Mouse (Mus musculus) hindlimb bud, embryonic 11.5 days (tissue): ENCODE data around the gene Vwa2.

Source experiments
- DNase-seq: peaks from one replicate; pipeline ENCODE4 v3.0.0-alpha.2; 2012; ENCODE audit warnings: low read depth, low spot score; ENCODE audit errors: extremely low spot score

Gene Vwa2

DNA sequence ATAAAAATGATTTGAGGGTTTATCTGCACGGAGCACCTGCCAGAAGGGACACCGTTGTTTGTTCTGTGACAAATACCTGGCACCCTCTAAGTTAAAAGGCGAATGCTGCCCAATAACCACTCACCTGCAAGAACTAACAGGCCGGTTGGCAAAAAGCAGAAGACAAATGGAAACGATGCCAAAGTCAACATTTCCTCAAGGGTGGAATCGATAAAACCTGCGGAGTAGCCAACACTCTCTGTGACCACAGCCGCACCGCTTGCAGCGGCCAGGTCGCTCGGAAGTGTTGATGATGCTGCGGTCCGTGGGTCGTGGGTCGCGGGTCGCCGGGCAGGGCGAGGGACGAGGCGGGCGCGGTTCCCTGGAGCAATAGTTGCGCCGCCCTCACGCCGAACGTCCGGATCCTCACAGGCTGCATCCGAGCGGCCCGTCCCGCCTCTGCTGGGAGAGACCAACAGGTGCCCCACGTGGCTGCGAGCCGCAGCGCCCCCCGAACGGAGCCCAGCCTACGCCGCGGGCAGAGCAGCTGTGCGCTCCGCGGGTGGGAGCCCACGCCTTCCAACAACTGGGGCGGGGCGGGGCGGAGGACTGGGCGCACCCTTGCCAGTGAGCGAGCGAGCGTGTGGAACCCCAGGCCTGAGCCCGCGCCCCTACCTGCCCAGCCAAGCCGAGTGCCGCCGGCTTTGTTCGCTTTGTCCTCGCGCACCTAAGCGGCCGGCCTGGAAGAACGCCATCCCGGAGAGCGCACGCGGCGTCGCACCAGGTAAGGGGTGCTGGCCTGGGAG is at the start of gene Vwa2:
Gene Vwa2, plus strand, starts transcription at position 434 of the 785 bp plus-strand sequence.
- no peak for DNase-seq

GRCm38 (mm10) chr19:56826047-56826631 is 47.9 kb upstream of the Vwa2 start, which contains the start of gene Tdrd1:
Gene Tdrd1, plus strand, starts transcription at chr19:56826209.
- no peak for DNase-seq

DNA sequence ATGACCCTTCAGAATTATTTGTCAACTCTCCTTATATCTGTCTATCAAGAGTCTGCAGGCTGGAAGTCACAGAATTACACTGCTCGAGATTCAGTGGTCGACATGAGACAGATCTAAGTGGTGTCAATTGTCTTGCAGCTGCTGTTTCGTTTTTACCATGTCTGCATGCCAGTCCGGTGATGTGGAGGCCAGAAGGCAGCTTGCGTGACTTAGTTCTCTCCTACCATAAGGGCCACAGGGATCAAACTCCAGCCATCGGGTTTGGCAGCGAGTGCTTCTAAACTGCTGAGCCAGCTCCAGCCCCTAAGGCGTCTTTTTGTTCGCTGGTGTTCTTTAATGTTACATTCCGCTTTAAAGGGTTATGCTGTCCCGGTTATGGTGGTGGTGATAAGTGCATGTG is 45.7 kb upstream of the Vwa2 start:
- DNase-seq, result no peak

- no peak for DNase-seq
Measured at GRCm38 (mm10) chr19:56829267-56829666, 44.8 kb upstream of the Vwa2 start.

DNA sequence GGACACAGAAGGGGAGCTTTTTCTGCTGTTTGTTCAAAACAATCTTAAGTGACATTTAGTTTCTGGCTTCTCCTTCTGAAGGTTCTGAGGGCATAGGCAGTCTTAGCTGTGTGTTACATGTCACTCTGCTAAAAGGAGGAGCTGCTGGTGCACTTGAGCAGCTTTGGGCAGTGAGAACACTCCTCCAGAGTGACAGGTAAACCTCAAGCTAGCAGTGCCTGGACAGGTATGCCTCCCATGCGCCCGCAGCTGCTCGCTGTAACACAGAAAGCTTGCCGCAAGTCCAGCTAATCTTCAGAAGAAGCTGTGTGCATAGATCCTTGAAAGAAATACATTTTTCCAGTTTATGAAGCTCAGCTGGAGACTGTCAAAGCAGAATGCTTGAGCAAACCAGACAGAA is 43.9 kb upstream of the Vwa2 start:
- no peak for DNase-seq

GRCm38 (mm10) chr19:56835340-56835739 is 38.7 kb upstream of the Vwa2 start:
- no peak for DNase-seq

GRCm38 (mm10) chr19:56838942-56839706 is 34.9 kb upstream of the Vwa2 start:
- DNase-seq, result no peak

DNA sequence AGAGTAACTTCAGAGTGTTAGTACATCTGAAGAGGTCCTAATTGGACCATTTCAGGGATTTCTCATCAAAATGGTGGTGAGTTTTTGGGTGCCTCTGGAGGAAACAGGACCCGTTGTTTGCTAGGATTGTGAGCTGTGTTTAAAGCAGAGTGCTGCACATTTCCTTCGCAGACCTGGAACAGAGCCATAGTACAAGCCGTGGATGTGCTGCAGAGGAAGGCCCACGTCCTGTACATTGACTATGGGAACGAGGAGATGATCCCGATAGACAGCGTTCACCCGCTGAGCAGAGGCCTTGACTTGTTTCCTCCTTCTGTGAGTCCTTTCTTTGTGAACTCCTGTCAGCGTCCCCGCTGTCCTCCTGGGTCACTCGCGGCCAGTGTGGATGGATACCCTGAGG is 31.1 kb upstream of the Vwa2 start:
- no peak for DNase-seq

GRCm38 (mm10) chr19:56852590-56852989 is 21.5 kb upstream of the Vwa2 start:
- no peak for DNase-seq

DNA sequence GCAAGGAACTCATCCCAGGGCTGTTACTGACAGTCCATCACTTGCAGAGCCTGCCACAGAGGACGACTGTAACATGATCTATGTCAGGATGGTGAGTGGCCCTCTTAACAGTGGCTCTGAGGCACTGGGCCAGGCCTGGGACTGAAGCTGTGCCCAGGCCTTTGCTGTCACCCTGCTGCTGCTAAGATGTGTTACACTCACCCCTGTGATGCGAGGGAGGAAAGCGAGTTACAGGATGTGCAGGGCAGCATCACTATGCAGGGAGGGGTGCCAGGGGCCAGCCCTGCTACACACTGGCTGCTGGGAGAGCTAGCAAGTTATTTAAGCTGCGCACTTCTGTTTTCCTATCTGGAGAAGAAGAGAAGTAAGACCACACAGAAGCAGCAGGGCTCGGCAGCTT is 17.6 kb upstream of the Vwa2 start:
- no peak for DNase-seq

DNA sequence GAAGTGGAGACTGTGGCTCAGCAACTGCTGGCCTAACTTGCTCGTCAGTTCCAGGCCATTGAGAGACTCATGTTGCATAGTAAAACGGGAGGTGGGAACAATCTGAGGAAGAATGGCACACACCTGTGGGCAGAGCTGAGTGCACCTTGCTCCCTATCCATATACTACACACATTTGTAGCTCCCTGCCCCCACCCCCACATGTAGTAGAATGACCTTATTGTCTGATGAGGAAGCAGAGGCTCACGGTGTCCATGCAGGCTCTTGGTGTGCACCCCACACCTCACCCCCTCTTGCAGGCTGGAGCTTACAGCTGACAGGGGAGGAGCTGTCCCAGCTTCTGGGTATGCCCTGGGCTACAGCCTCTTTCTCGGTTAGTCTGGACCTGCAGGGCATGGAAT is 6.3 kb upstream of the Vwa2 start:
- no peak for DNase-seq

DNA sequence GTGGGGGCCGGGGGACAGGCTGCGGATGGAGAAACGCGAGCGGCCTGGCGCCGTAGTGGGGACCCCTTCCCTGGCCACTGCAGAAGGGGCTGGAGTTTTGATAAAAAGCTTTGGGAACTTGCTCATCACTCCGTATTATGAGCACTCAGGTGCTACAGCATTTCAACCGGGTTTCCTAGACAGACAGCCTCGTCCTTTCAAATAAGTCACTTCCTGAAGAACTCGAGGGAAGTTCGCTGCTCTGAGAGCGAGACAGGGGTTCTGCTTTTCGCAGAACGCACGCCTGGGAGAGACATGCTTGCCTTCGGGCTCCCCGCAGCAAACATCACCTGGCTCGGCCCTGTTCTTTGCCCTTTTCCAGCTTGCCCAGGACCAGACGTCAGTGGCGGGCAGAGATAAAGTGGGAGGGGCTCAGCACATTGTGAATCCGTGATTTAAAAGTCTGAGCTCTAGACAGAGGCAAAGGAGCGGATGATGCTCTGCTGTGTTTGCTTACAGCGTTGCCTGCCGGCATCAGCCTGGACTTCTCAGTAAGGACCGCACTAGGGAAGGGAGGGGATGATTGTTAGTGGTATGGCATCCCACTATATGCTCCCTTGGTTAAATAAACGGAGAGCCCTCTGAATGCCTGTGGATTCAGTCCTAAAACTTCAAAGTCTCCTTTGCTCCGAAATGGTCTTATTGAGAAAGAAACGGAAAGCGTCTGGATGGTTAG is 709 bp downstream of the Vwa2 start:
- DNase-seq, result no peak

DNA sequence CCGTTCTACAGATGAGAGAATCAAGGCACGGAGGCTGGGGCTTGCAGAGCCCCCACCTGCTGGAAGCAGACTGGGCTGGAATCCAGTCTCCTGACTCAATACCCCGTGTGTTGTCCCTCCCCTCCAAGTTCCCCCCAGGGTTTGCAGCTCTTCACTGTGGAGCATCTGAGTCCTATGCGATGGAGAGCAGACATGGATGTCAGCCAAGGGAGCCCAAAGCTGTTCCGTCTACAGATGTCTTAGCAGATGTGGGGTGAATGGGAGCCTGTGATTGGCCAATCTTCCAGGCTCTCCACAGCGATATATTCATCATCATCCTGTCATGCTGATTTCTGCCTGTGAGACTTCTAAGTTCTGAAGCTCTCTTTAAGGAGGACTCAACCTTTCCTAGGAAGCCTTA is 3.3 kb downstream of the Vwa2 start:
- DNase-seq, result no peak

DNA sequence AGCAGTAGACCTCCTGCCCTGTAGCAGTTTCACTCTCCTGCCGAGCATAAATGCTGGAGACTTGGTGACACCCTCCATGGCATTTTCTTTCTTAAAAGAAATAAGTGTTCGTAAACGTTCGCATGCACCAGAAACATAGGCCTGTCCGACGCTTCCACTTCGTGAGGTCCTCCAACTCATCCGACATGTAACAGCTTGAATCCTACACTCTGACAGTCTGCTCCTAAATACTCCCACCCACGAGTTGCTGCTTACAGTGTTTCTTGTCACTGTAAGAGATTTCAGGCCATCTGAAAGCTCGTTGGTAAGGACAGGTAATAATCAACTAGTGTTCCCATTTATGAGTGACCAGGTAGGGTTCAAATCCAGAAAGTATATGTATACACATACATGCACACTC is 13.8 kb downstream of the Vwa2 start:
- no peak for DNase-seq

DNA sequence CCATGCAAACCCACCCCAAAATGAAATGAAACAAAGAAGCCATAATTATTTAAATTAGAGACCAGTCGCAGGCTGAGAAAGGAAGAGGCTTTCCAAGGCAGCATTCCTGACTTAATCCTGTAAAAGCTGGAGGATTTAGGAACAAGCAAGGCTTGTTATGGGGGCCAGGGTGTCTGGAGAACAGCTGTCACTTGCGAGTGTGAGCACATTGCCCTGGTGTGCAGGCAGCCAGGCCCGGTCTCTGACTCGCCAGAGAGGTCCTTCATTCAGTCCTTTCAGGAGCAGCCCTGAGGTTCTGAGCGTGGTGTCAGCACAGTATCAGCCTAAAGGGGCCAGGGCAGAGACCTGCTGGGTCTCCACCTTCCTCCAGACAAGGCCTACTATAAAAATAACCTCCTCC is 14.6 kb downstream of the Vwa2 start:
- DNase-seq, result no peak

GRCm38 (mm10) chr19:56891438-56891837 is 17.4 kb downstream of the Vwa2 start:
- no peak for DNase-seq

- no peak for DNase-seq
Measured at GRCm38 (mm10) chr19:56892586-56892985, 18.5 kb downstream of the Vwa2 start.

GRCm38 (mm10) chr19:56893326-56893725 is 19.3 kb downstream of the Vwa2 start:
- no peak for DNase-seq

DNA sequence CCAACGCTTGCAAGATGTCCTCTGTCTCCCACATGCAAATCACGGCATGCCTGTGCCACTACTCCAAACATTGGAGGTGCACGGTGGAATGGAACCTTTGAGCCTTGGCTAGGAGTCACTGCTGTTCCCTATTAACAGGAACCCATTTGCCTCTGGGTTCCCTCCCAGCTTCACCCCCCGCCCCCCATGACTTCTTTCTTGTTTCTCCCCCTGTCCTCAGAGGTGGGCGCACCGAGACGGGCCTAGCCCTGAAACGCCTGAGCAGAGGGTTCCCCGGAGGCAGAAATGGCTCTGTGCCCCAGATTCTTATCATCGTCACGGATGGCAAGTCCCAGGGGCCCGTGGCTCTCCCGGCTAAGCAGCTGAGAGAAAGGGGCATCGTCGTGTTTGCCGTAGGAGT is 23.6 kb downstream of the Vwa2 start:
- no peak for DNase-seq

DNA sequence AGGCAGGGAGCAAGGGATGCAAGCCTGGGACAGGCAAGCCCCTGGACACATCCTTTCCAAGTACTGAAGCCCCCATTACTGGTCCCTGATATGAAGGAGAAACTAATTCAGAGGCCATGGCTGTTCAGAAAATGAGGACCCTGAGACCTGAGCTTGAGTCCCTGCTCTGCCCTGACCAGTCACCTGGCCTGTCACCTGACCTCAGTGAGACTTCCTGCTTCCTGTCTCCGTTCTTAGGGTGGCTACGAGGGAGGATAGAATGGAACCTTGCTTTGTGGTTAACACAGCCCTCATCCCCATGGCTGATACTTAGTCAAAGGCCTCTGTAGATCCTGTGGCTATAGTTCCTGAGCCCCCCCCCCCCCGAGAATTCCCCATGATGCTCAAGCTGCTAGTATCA is 30.0 kb downstream of the Vwa2 start:
- no peak for DNase-seq

DNA sequence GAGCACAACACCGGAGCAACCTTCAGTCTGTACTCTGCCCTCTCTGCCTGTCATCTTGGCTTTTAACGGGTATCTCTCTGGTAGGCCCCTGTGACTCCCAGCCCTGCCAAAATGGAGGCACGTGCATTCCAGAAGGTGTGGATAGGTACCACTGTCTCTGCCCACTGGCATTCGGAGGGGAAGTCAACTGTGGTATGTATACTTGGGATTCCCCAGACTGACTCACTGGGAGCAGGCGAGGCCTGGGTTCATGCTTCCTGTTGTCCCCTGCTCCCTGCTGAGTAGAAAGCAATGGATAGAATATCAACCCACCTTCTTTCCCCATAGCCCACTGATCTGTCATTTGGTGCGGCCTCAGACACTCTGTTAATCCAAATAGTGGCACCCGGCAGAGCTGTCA is 31.3 kb downstream of the Vwa2 start:
- DNase-seq, result no peak
